Mouse (Mus musculus) intestine, embryonic 16.5 days (tissue): ENCODE measurements at regions not wholly inside any gene's neighbourhood (a gene's known extent, or its start where the extent isn't known, plus 50 kb on each side); places are given as distances from the start of the nearest gene placed in this dataset.

Experiments
- ATAC-seq: fragments of 200-750 bp; cut with Nextera tagmentation; 2 replicates; pipeline ENCODE4 v1.8.0; 2017; ENCODE audit warnings: moderate TSS enrichment, moderate library complexity
- H3K27ac ChIP-seq: fragments of 300-500 bp; sonication (generic); 2 replicates; pipeline ENCODE4 v1.5.1; 2014; ENCODE audit warnings: mild to moderate bottlenecking, low read length
- H3K27me3 ChIP-seq: fragments of 300-500 bp; sonication (generic); replicated peaks from 2 replicates; pipeline ENCODE4 v1.6.1; 2014; ENCODE audit warnings: low read length, control low read depth, mixed read lengths; ENCODE audit not compliant: control insufficient read depth, insufficient read depth
- H3K36me3 ChIP-seq: fragments of 300-500 bp; sonication (generic); 2 replicates; pipeline ENCODE4 v1.6.1; 2014; ENCODE audit warnings: low read length, control low read depth; ENCODE audit not compliant: control insufficient read depth, insufficient read depth
- H3K4me1 ChIP-seq: fragments of 300-500 bp; sonication (generic); 2 replicates; pipeline ENCODE4 v1.6.1; 2014; ENCODE audit warnings: low read length, control low read depth, mixed read lengths; ENCODE audit not compliant: control insufficient read depth, insufficient read depth
- H3K4me2 ChIP-seq: fragments of 300-500 bp; sonication (generic); 2 replicates; pipeline ENCODE4 v1.6.1; 2014; ENCODE audit warnings: low read depth, low read length, control low read depth
- H3K4me3 ChIP-seq: fragments of 300-500 bp; sonication (generic); 2 replicates; pipeline ENCODE4 v1.5.1; 2014; ENCODE audit warnings: mild to moderate bottlenecking, low read length
- H3K9ac ChIP-seq: fragments of 300-500 bp; sonication (generic); 2 replicates; pipeline ENCODE4 v1.6.1; 2014; ENCODE audit warnings: low read depth, low read length
- H3K9me3 ChIP-seq: fragments of 300-500 bp; sonication (generic); 2 replicates; pipeline ENCODE4 v1.6.1; 2016; ENCODE audit warnings: low read length, control low read depth; ENCODE audit not compliant: control insufficient read depth
- WGBS: fragments of 180-500 bp; shearing (Covaris S2); extraction: QIAGEN DNeasy Blood & Tissue Kit; methylation state at CpG from one replicate; pipeline ENCODE4 v1.1.7; 2014; 5-methylcytosine and 5-hydroxymethylcytosine counted together

DNA sequence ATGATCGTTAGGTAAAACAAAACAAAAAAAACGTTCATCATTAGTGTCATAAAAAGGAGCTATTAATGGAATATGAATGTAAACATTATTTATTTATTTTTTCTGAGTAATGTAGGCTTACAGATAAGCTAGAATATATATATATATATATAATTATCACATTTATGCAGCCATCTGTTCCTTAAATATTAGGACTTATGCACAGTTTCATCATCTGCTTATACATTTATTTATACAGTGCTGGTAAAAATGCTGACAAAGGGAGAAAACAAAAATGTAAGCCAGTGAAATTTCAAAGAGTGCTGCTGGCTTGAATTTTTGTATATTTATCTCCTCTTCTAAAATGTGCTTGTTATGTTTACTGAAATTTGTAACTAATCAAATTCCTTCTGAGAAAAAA is 4841.7 kb upstream of the Gm7489 start:
- H3K27ac ChIP-seq: no peak overlapping the region
- no peaks in the 10 kb centered on the region for H3K36me3 ChIP-seq
- H3K4me2 ChIP-seq: no peak overlapping the region
- no peak overlapping the region for H3K9ac ChIP-seq
- H3K9me3 ChIP-seq: no peaks in the 10 kb centered on the region
- H3K4me3 ChIP-seq: no peak overlapping the region
- no peaks in the 10 kb centered on the region for H3K27me3 ChIP-seq
- no peaks in the 10 kb centered on the region for H3K4me1 ChIP-seq
- 62% methylated on average over 2 of the region's 2 CpGs for WGBS
- no peak for ATAC-seq

DNA sequence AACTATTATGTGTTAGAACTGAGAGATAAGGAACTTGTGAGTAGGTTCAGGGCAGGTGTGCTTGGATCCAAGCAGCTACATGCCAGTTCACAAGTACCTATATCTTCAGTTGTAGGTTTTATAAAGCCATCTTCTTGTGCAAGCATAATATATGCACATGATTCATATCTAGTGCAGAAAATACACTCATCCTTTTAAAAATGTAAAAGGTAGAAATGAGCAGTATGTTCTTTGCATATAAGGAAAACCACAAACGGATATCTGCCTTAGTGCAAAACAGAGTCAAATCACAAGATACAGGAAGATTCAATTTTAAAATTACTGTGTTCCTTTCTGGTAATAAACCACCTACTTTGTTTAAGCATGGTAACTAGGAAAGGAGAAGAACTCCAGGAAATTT is 4819.6 kb upstream of the Gm7489 start:
- H3K9ac ChIP-seq: no peak overlapping the region
- no peaks in the 10 kb centered on the region for H3K9me3 ChIP-seq
- no peak overlapping the region for H3K27ac ChIP-seq
- no peaks in the 10 kb centered on the region for H3K27me3 ChIP-seq
- H3K4me1 ChIP-seq: no peaks in the 10 kb centered on the region
- H3K36me3 ChIP-seq: no peaks in the 10 kb centered on the region
- WGBS: 81% methylated on average over 1 of the region's 1 CpGs
- no peak overlapping the region for H3K4me2 ChIP-seq
- no peak for ATAC-seq
- no peak overlapping the region for H3K4me3 ChIP-seq

DNA sequence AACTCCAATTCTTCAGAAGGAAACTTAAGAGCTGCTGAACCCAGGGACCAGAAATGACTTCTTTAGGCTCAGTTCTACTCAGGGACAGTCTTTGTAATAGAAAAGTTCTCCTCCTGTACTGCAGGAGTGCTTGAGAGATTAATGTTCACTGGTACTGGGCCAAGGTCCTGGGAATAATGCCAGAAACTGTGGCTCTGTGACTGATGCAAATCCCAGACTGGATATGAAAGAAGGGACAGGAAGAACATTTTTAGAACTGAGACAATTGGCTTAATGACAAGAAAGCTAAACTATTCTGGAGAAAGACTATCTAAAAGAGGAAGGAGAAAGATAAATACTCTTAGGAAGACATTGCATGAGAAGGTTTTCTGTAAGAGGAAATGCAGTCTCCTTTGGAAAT is 4818.8 kb upstream of the Gm7489 start:
- Histone ChIP-seq H3K4me2 (no peak overlapping the region), H3K9ac (no peak overlapping the region), H3K9me3 (no peaks in the 10 kb centered on the region), H3K36me3 (no peaks in the 10 kb centered on the region), H3K27ac (no peak overlapping the region), H3K4me3 (no peak overlapping the region), H3K4me1 (no peaks in the 10 kb centered on the region), H3K27me3 (no peaks in the 10 kb centered on the region)
- ATAC-seq: peak; percentile 71; the same call in 1 of the 2 replicates

DNA sequence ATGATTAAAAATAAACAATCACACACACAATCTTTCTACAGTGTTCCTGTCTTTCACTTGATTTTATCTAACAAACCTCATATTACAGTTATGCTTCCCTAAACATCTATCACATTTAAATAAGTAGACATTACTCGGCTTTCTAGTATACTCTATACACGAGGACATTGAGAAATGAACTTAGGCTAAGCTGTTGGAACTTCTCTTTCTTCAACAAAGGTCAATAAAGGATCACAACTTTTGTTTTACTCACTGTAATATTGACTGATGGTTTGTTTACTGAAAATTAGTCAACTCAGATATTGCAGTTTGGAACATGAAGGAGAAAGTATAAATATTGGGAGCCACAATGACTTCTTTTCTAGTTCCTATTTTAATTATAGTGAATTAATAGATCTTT is 4818.3 kb upstream of the Gm7489 start:
- WGBS: 43% methylated on average over 2 of the region's 2 CpGs
- H3K27me3 ChIP-seq: no peaks in the 10 kb centered on the region
- H3K9me3 ChIP-seq: no peaks in the 10 kb centered on the region
- H3K27ac ChIP-seq: no peak overlapping the region
- H3K4me1 ChIP-seq: no peaks in the 10 kb centered on the region
- H3K36me3 ChIP-seq: no peaks in the 10 kb centered on the region
- H3K4me3 ChIP-seq: no peak overlapping the region
- H3K4me2 ChIP-seq: no peak overlapping the region
- no peak overlapping the region for H3K9ac ChIP-seq
- no peak for ATAC-seq
